Mouse (Mus musculus) hindbrain, postnatal 0 days (tissue): ENCODE measurements at regions not wholly inside any gene's neighbourhood (a gene's known extent, or its start where the extent isn't known, plus 50 kb on each side); places are given as distances from the start of the nearest gene placed in this dataset.

Source experiments
- ATAC-seq: fragments of 200-750 bp; cut with Nextera tagmentation; 2 replicates; pipeline ENCODE4 v1.8.0; 2017; ENCODE audit warnings: mild to moderate bottlenecking, moderate TSS enrichment, moderate library complexity
- DNase-seq: peaks from one replicate; pipeline ENCODE4 v3.0.0-alpha.2; 2015; ENCODE audit warnings: low spot score
- H3K27ac ChIP-seq: fragments of 300-500 bp; sonication (generic); 2 replicates; pipeline ENCODE4 v1.5.1; 2014; ENCODE audit warnings: mild to moderate bottlenecking
- H3K27me3 ChIP-seq: fragments of 300-500 bp; sonication (generic); 2 replicates; pipeline ENCODE4 v1.6.1; 2014; ENCODE audit warnings: low read length, mixed read lengths; ENCODE audit not compliant: insufficient read depth
- H3K36me3 ChIP-seq: fragments of 300-500 bp; sonication (generic); 2 replicates; pipeline ENCODE4 v1.6.1; 2014; ENCODE audit warnings: low read length, mixed read lengths; ENCODE audit not compliant: insufficient read depth
- H3K4me1 ChIP-seq: fragments of 300-500 bp; sonication (generic); 2 replicates; pipeline ENCODE4 v1.6.1; 2014; ENCODE audit warnings: antibody characterized with exemption, low read length, mixed read lengths; ENCODE audit not compliant: insufficient read depth
- H3K4me2 ChIP-seq: fragments of 300-500 bp; sonication (generic); 2 replicates; pipeline ENCODE4 v1.6.1; 2014; ENCODE audit warnings: low read depth, mild to moderate bottlenecking, low read length, moderate library complexity, mixed read lengths
- H3K4me3 ChIP-seq: fragments of 300-500 bp; sonication (generic); 2 replicates; pipeline ENCODE4 v1.5.1; 2014; ENCODE audit warnings: low read length
- H3K9ac ChIP-seq: fragments of 300-500 bp; sonication (generic); replicated peaks from 2 replicates; pipeline ENCODE4 v1.6.1; 2014; ENCODE audit warnings: mild to moderate bottlenecking, low read length, moderate library complexity, mixed read lengths
- H3K9me3 ChIP-seq: fragments of 300-500 bp; sonication (generic); 2 replicates; pipeline ENCODE4 v1.6.1; 2016; ENCODE audit warnings: low read length, mixed read lengths
- CTCF ChIP-seq: IDR thresholded peaks from 2 replicates; pipeline ENCODE4 v1.5.1; 2016; ENCODE audit warnings: antibody characterized with exemption, control low read depth, low read depth
- WGBS: fragments of 180-500 bp; shearing (Covaris S2); extraction: QIAGEN DNeasy Blood & Tissue Kit; methylation state at CpG from one replicate; pipeline ENCODE4 v1.1.7; 2014; 5-methylcytosine and 5-hydroxymethylcytosine counted together

- DNase-seq (peak; percentile 84), ATAC-seq (no peak)
- no peak overlapping the region for H3K4me3 ChIP-seq
- H3K9me3 ChIP-seq, result no peaks in the 10 kb centered on the region
- H3K4me1 ChIP-seq, result no peaks in the 10 kb centered on the region
- TF ChIP-seq CTCF, result peak; percentile 71
- H3K27ac ChIP-seq, result no peak overlapping the region
- no peak overlapping the region for H3K4me2 ChIP-seq
- no peaks in the 10 kb centered on the region for H3K36me3 ChIP-seq
- no peak overlapping the region for H3K9ac ChIP-seq
- WGBS, result 58% methylated on average over 12 of the region's 12 CpGs
- no peaks in the 10 kb centered on the region for H3K27me3 ChIP-seq
Observed at GRCm38 (mm10) chr7:51270531-51271090, 240.2 kb upstream of the Ano5 start.

- H3K27me3 ChIP-seq, result no peaks in the 10 kb centered on the region
- H3K27ac ChIP-seq, result no peak overlapping the region
- H3K9me3 ChIP-seq, result no peaks in the 10 kb centered on the region
- no peak overlapping the region for H3K4me3 ChIP-seq
- no peaks in the 10 kb centered on the region for H3K36me3 ChIP-seq
- no peaks in the 10 kb centered on the region for H3K4me1 ChIP-seq
- no peak overlapping the region for H3K9ac ChIP-seq
- TF ChIP-seq CTCF, result no peak
- no peak overlapping the region for H3K4me2 ChIP-seq
- no peak for ATAC-seq
- no peak for DNase-seq
Observed at GRCm38 (mm10) chr7:51281470-51281869, 229.4 kb upstream of the Ano5 start.

- H3K36me3 ChIP-seq, result no peaks in the 10 kb centered on the region
- 36% methylated on average over 3 of the region's 3 CpGs for whole genome bisulfite sequencing
- ATAC-seq, result peak; percentile 53; the same call in 1 of the 2 replicates
Observed at GRCm38 (mm10) chr7:51300238-51300637, 210.6 kb upstream of the Ano5 start.

GRCm38 (mm10) chr7:51307757-51308156, 203.1 kb upstream of the Ano5 start:
- H3K9me3 ChIP-seq, result no peaks in the 10 kb centered on the region
- no peak overlapping the region for H3K27ac ChIP-seq
- no peaks in the 10 kb centered on the region for H3K4me1 ChIP-seq
- ATAC-seq, result peak; percentile 77
- TF ChIP-seq CTCF, result no peak
- no peaks in the 10 kb centered on the region for H3K36me3 ChIP-seq
- no peaks in the 10 kb centered on the region for H3K27me3 ChIP-seq
- H3K4me2 ChIP-seq, result no peak overlapping the region
- DNase-seq, result peak; percentile 62
- WGBS, result 72% methylated on average over 2 of the region's 2 CpGs
- no peak overlapping the region for H3K9ac ChIP-seq
- H3K4me3 ChIP-seq, result no peak overlapping the region

More at GRCm38 (mm10) chr7:51300238-51300637, 210.6 kb upstream of the Ano5 start:
- Histone ChIP-seq H3K4me2 (no peak overlapping the region), H3K9ac (no peak overlapping the region), H3K4me1 (no peaks in the 10 kb centered on the region), H3K27ac (no peak overlapping the region), H3K27me3 (no peaks in the 10 kb centered on the region), H3K9me3 (no peaks in the 10 kb centered on the region), H3K4me3 (no peak overlapping the region)
- peak; percentile 33 for DNase-seq
- TF ChIP-seq CTCF, result peak; percentile 13; the same call in 1 of the 2 replicates

GRCm38 (mm10) chr7:51310191-51310590, 200.6 kb upstream of the Ano5 start:
- Histone ChIP-seq H3K4me2 (no peak overlapping the region), H3K27me3 (no peaks in the 10 kb centered on the region), H3K27ac (no peak overlapping the region), H3K4me1 (no peaks in the 10 kb centered on the region), H3K36me3 (no peaks in the 10 kb centered on the region), H3K9me3 (no peaks in the 10 kb centered on the region), H3K4me3 (no peak overlapping the region), H3K9ac (no peak overlapping the region)
- TF ChIP-seq CTCF, result no peak
- 36% methylated on average over 3 of the region's 3 CpGs for WGBS
- peak; percentile 59 for DNase-seq
- peak; percentile 56; the same call in 1 of the 2 replicates for ATAC-seq

- WGBS, result 61% methylated on average over 7 of the region's 7 CpGs
- Histone ChIP-seq H3K36me3 (no peaks in the 10 kb centered on the region), H3K9me3 (no peaks in the 10 kb centered on the region), H3K27me3 (no peaks in the 10 kb centered on the region), H3K4me2 (no peak overlapping the region), H3K4me1 (no peaks in the 10 kb centered on the region), H3K27ac (no peak overlapping the region), H3K4me3 (no peak overlapping the region), H3K9ac (no peak overlapping the region)
- DNase-seq (peak; percentile 26), ATAC-seq (no peak)
- no peak for TF ChIP-seq CTCF
Observed at GRCm38 (mm10) chr7:51339841-51340540, 170.8 kb upstream of the Ano5 start.

GRCm38 (mm10) chr7:51347521-51347920, 163.3 kb upstream of the Ano5 start:
- no peaks in the 10 kb centered on the region for H3K27me3 ChIP-seq
- H3K4me3 ChIP-seq, result no peak overlapping the region
- no peak for TF ChIP-seq CTCF
- WGBS, result 87% methylated on average over 3 of the region's 3 CpGs
- DNase-seq (no peak), ATAC-seq (no peak)
- H3K4me2 ChIP-seq, result no peak overlapping the region
- no peaks in the 10 kb centered on the region for H3K4me1 ChIP-seq
- no peaks in the 10 kb centered on the region for H3K9me3 ChIP-seq
- H3K27ac ChIP-seq, result no peak overlapping the region
- no peaks in the 10 kb centered on the region for H3K36me3 ChIP-seq
- no peak overlapping the region for H3K9ac ChIP-seq
